ENCODE assay signal across 16 mouse cellular contexts in the genomic region with DNA sequence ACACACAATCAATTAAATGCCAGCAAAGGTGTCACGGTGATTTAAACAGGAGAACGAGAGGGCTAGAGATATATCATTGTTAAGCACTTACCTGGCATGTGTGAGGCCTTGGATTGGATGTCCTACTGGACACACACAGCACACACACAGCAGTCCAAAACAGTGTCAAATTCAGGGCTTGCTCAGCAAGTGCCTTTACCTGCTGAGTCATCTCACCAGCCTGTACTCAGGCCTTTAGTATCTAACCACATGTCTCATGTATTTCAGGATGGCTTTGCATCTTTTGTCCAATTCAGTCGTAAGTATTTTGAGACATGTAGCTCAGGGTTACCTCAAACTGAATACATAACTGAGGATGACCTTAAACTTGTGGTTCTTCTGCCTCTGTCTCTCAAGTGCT. TPM values are rescaled to one million over a fixed set of nuclear protein-coding genes. Genes with fewer than 3 reads are reported as not detected.
"Had no signal": no experiment of that assay in that cellular context is flagged by ENCODE, and none has a peak within 500 bp of the region (broad histone marks: within the 10 kb centered on the region; RNA-seq: fewer than 3 reads in every experiment).

No protein-coding gene starts in this region.

- DNase-seq: kidney, adult 18-20 months; kidney, adult 9 months; kidney, postnatal 25 days; layer of hippocampus, adult 9-11 months; layer of hippocampus, postnatal 36 days; lung, adult 18-20 months; lung, postnatal 10 days; lung, postnatal 36 days; midbrain, embryonic 14.5 days; thymus, adult 2 months; thymus, postnatal 14 days; thymus, postnatal 4 days had no signal

RNA-seq across cellular contexts. Expression of a gene that starts 26.2 kb away (rescaled TPM):
- total RNA-seq: layer of hippocampus, adult 2 months; left cerebral cortex, postnatal 36 days; liver, adult 2 months; midbrain, postnatal 0 days had no signal
